Comparison of ENCODE assay signal across 12 mouse cellular contexts in genomic region chr3:88615117-88615516, GRCm38 (mm10). TPM values are rescaled to one million over a fixed set of nuclear protein-coding genes. Genes with fewer than 3 reads are reported as not detected.
A peak's percentile ranks its signal among the peaks of the same experiment; 100 is the strongest.
DNase-seq lines count a peak whose midpoint lies in the region; ATAC-seq and TF ChIP-seq lines count a peak whose summit lies in the region.
"Had no signal": no experiment of that assay in that cellular context is flagged by ENCODE, and none has a peak within 500 bp of the region (broad histone marks: within the 10 kb centered on the region; RNA-seq: fewer than 3 reads in every experiment).

No protein-coding gene starts in this region.

- no peak overlapping the region for H3K4me2 ChIP-seq in intestine, postnatal 0 days (replicated peaks; ENCODE audit: low read depth)
- no peak overlapping the region for H3K4me2 ChIP-seq in limb, embryonic 14.5 days (replicated peaks; ENCODE audit: low read depth, low read length, severe bottlenecking)
- H3K4me2 ChIP-seq: hindbrain, embryonic 14.5 days had no signal

- no peak for TF ChIP-seq CTCF in gastrocnemius, adult 2 months (IDR thresholded peaks at IDR 0.05)
- no peak for TF ChIP-seq CTCF in intestine, postnatal 0 days (IDR thresholded peaks at IDR 0.05; ENCODE audit: low read depth)

- H3K4me3 ChIP-seq in gastrocnemius, adult 2 months, result peak overlapping the region; percentile 72; the same call in 1 of the 2 replicates
- H3K4me3 ChIP-seq in ES-E14 (ENCODE audit: insufficient read depth in 1 of 2, low read depth in 1 of 2, low read length in 2 of 2, poor library complexity in 1 of 2, severe bottlenecking in 1 of 2), result peak overlapping the region; percentile 18 to 52; a peak in 3 of 4 replicates
- H3K4me3 ChIP-seq in intestine, postnatal 0 days (ENCODE audit: low read depth, low read length), result no peak overlapping the region
- no peak overlapping the region for H3K4me3 ChIP-seq in limb, embryonic 14.5 days (replicated peaks; ENCODE audit: low read length)

- peaks cover 4% of the 10 kb centered on the region; the same call in 1 of the 2 replicates for H3K36me3 ChIP-seq in ES-E14 (ENCODE audit: control insufficient read depth, insufficient read depth, low read length, poor library complexity, severe bottlenecking)
- H3K36me3 ChIP-seq in intestine, postnatal 0 days (ENCODE audit: control insufficient read depth, insufficient read depth), result no peaks in the 10 kb centered on the region; the same call in 1 of the 2 replicates
- no peaks in the 10 kb centered on the region for H3K36me3 ChIP-seq in limb, embryonic 14.5 days (ENCODE audit: control insufficient read depth, insufficient read depth, low read length)

- H3K4me1 ChIP-seq in ES-E14 (ENCODE audit: control insufficient read depth in 2 of 2, insufficient read depth in 2 of 2, low read length in 2 of 2, poor library complexity in 1 of 2), result peaks cover 12 to 21% of the 10 kb centered on the region in 2 experiments
- no peaks in the 10 kb centered on the region; the same call in 1 of the 2 replicates for H3K4me1 ChIP-seq in intestine, postnatal 0 days (replicated peaks; ENCODE audit: control insufficient read depth, insufficient read depth, low read length)
- peaks cover 13% of the 10 kb centered on the region for H3K4me1 ChIP-seq in limb, embryonic 14.5 days (ENCODE audit: control insufficient read depth, insufficient read depth, low read length)

- peak overlapping the region; percentile 63; the same call in 1 of the 2 replicates for H3K9ac ChIP-seq in ES-E14 (ENCODE audit: insufficient read depth, low read depth, low read length, poor library complexity, severe bottlenecking)
- H3K9ac ChIP-seq in intestine, postnatal 0 days (ENCODE audit: low read depth, low read length), result no peak overlapping the region
- 0 out of 2 replicates have a peak overlapping the region, but pooled peaks have one; percentile 16 for H3K9ac ChIP-seq in limb, embryonic 14.5 days (ENCODE audit: low read depth, low read length, severe bottlenecking)

- no peaks in the 10 kb centered on the region for H3K27me3 ChIP-seq in intestine, postnatal 0 days (replicated peaks; ENCODE audit: control insufficient read depth, insufficient read depth, low read length)
- no peaks in the 10 kb centered on the region for H3K27me3 ChIP-seq in limb, embryonic 14.5 days (ENCODE audit: control insufficient read depth, insufficient read depth, low read length)

- DNase-seq in gastrocnemius, adult 2 months, result no peak
- no peak for DNase-seq in gastrocnemius, postnatal 25 days
- DNase-seq in ES-E14 (ENCODE audit: low read depth, low spot score), result no peak
- DNase-seq in limb, embryonic 14.5 days (ENCODE audit: low spot score), result no peak
- DNase-seq in gastrocnemius, postnatal 10 days, result no peak
- DNase-seq in spleen, adult 12 weeks (ENCODE audit: low spot score), result no peak
- DNase-seq in spleen, postnatal 14 days (ENCODE audit: low spot score in 2 of 2), result no peak

- no peak for TF ChIP-seq POLR2A in limb, embryonic 14.5 days (IDR thresholded peaks at IDR 0.05; ENCODE audit: borderline replicate concordance, extremely low read depth, insufficient read depth, insufficient read length)

- no peaks in the 10 kb centered on the region for H3K9me3 ChIP-seq in ES-E14 (ENCODE audit: control insufficient read depth, insufficient read depth, low read depth, low read length)
- no peaks in the 10 kb centered on the region for H3K9me3 ChIP-seq in intestine, postnatal 0 days (ENCODE audit: control insufficient read depth)
- no peaks in the 10 kb centered on the region for H3K9me3 ChIP-seq in limb, embryonic 14.5 days (ENCODE audit: control insufficient read depth, low read length)

- peak overlapping the region; percentile 87 for H3K27ac ChIP-seq in gastrocnemius, adult 2 months
- H3K27ac ChIP-seq in ES-E14 (ENCODE audit: insufficient read depth, low read depth, low read length, poor library complexity, severe bottlenecking), result peak overlapping the region; percentile 50; the same call in 1 of the 2 replicates
- H3K27ac ChIP-seq in intestine, postnatal 0 days (ENCODE audit: low read depth, low read length), result no peak overlapping the region
- H3K27ac ChIP-seq in limb, embryonic 14.5 days (replicated peaks; ENCODE audit: low read depth, low read length), result peak overlapping the region; percentile 38; the same call in 1 of the 2 replicates
- H3K27ac ChIP-seq: hindbrain, embryonic 14.5 days had no signal

- ATAC-seq in intestine, postnatal 0 days, result peak; percentile 47
- no peak for ATAC-seq in limb, embryonic 14.5 days (ENCODE audit: low FRiP score, low read depth)

- intact Hi-C loops in gastrocnemius, adult 2 months (cut with DNase I), result no loop called here

- 37% methylated on average over 5 of the region's 5 CpGs for WGBS in intestine, postnatal 0 days
- WGBS in limb, embryonic 14.5 days, result 52% methylated on average over 5 of the region's 5 CpGs

- in situ Hi-C loops in ES-E14 (cut with MboI; ENCODE audit: low sequenced_read_pairs in 2 of 2, unreplicated experiment in 2 of 2), result no loop called here

TF ChIP-seq in ES-E14, 5 proteins besides CTCF, POLR2A, EP300 and RAD21:
- TF ChIP-seq ZC3H11A (IDR thresholded peaks at IDR 0.05; ENCODE audit: borderline replicate concordance, low read depth, low read length) (no peak), ZNF384 (IDR thresholded peaks at IDR 0.05; ENCODE audit: low read depth, low read length) (no peak), CHD2 (IDR thresholded peaks at IDR 0.05; ENCODE audit: low read depth, low read length) (no peak), MAFK (IDR thresholded peaks at IDR 0.05; ENCODE audit: insufficient read depth, low read depth, low read length) (no peak), HCFC1 (IDR thresholded peaks at IDR 0.05; ENCODE audit: borderline replicate concordance, insufficient read depth, low read length) (no peak)

RNA-seq across cellular contexts. Expression of gene Arhgef2, which starts 9.4 kb away (rescaled TPM):
- 10 to 100 TPM; 22.4 to 24.7 TPM for total RNA-seq in gastrocnemius, adult 2 months (2021)
- 10 to 100 TPM; 28.1 to 33.0 TPM for total RNA-seq in gastrocnemius, postnatal 25 days (2021)
- total RNA-seq in ES-E14 (2012; rRNA removed), result 50.8 and 80.0 TPM in 2 replicates
- 21.6 and 22.1 TPM in 2 replicates for polyA plus RNA-seq in intestine, postnatal 0 days (2015; fragmentation: Nextera tagmentation; extraction: Ambion mirVana)
- 81.9 and 105 TPM in 2 replicates for polyA plus RNA-seq in limb, embryonic 14.5 days (2012; rRNA removed)
- 84.7 and 94.8 TPM in 2 replicates for polyA plus RNA-seq in limb, embryonic 14.5 days (2014; fragmentation: Nextera tagmentation; extraction: Ambion mirVana)
- total RNA-seq in gastrocnemius, postnatal 10 days (2021), result 10 to 100 TPM; 58.2 to 97.6 TPM

RNA-seq across cellular contexts. Expression of gene Rxfp4, which starts 37.8 kb away (rescaled TPM):
- total RNA-seq in gastrocnemius, adult 2 months (2021), result not detected
- not detected for total RNA-seq in gastrocnemius, postnatal 25 days (2021)
- not detected in 2 replicates for total RNA-seq in ES-E14 (2012; rRNA removed)
- polyA plus RNA-seq in intestine, postnatal 0 days (2015; fragmentation: Nextera tagmentation; extraction: Ambion mirVana), result not detected in 2 replicates
- polyA plus RNA-seq in limb, embryonic 14.5 days (2012; rRNA removed), result not detected in 2 replicates
- 0.15 TPM in 1 of 2 replicates, not detected in the other for polyA plus RNA-seq in limb, embryonic 14.5 days (2014; fragmentation: Nextera tagmentation; extraction: Ambion mirVana)
- total RNA-seq in gastrocnemius, postnatal 10 days (2021), result not detected
- polyA plus RNA-seq: hindbrain, embryonic 14.5 days; limb, embryonic 11.5 days; midbrain, embryonic 14.5 days; testis, adult 2 months had no signal

RNA-seq across cellular contexts. Expression of gene Ssr2, which starts 39.4 kb away (rescaled TPM):
- total RNA-seq in gastrocnemius, adult 2 months (2021), result 10 to 100 TPM; 41.1 to 54.8 TPM
- 10 to 100 TPM; 52.2 to 63.2 TPM for total RNA-seq in gastrocnemius, postnatal 25 days (2021)
- 827 and 1,221 TPM in 2 replicates for total RNA-seq in ES-E14 (2012; rRNA removed)
- 249 and 268 TPM in 2 replicates for polyA plus RNA-seq in intestine, postnatal 0 days (2015; fragmentation: Nextera tagmentation; extraction: Ambion mirVana)
- 422 and 466 TPM in 2 replicates for polyA plus RNA-seq in limb, embryonic 14.5 days (2012; rRNA removed)
- 307 and 325 TPM in 2 replicates for polyA plus RNA-seq in limb, embryonic 14.5 days (2014; fragmentation: Nextera tagmentation; extraction: Ambion mirVana)
- 100 to 1,000 TPM; 108 to 125 TPM for total RNA-seq in gastrocnemius, postnatal 10 days (2021)

Comparison
In these comparisons a context has a peak if more than half of its experiments do, and no peak if none do; other contexts are left out.
1. H3K4me3 ChIP-seq: peak in gastrocnemius, adult 2 months (single experiment) and ES-E14 (2 of 2); none in intestine, postnatal 0 days (single experiment) and limb, embryonic 14.5 days (single experiment).